Mouse (Mus musculus): ENCODE data around the gene C130050O18Rik. TPM values are rescaled to one million over a fixed set of nuclear protein-coding genes. Genes with fewer than 3 reads are reported as not detected.

Gene C130050O18Rik
- polyA plus RNA-seq, 1 experiment from 2014 or later: 0.24 TPM

DNA sequence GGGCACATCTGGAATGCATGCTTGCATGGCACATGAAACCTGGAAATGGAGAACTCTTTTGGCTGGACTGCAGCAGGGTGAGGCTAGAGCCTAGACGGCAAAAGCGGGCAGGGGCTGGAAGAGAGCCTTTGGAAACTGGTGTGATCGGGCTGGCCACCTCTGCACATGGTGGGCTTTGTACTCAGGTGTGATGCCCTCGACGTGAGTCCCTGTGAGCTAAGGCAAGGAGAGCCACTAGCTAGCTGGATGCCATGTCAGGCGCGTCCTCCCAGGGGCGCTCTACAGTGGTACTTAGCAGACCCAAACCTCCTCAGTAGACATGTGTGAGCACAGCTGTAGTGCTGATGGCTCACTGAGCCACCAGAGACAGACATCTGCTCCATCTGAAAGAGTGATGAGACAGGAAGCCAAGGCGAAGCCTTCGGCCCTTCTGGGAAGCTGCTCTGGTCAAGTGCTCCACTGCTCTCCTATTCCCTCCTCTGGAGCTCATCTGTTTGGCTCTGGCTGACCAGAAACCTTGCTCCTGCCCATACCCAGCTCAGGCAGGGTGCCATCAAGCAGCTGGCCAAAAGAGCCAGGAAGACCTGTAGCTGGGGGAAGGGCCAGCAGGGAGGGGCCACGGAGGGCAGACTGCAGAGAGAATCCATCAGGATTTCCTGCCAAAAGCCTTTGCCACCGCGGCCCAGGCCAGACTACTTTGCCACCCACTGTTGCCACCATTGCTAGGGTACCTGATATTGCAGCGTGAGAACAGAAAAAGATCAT, 2.2 kb downstream of the C130050O18Rik start:
- H3K27me3 ChIP-seq: no peaks in the 10 kb centered on the region
- ATAC-seq: no peak
- TF ChIP-seq CTCF (IDR thresholded peaks at IDR 0.05): no peak
- in situ Hi-C loops (cut with MboI; ENCODE audit: low pct_unique_long_range_greater_than_20kb): no loop called here
- no peak for DNase-seq (ENCODE audit: low read depth, low spot score)
- ChIA-PET POLR2A (no interaction called here), CTCF (interaction anchor here (0.7 to 1.2 kb wide), 3 partner anchors 10 to 76 kb away, joined by 3 read pairs; no protein-coding TSS in a partner anchor)

DNA sequence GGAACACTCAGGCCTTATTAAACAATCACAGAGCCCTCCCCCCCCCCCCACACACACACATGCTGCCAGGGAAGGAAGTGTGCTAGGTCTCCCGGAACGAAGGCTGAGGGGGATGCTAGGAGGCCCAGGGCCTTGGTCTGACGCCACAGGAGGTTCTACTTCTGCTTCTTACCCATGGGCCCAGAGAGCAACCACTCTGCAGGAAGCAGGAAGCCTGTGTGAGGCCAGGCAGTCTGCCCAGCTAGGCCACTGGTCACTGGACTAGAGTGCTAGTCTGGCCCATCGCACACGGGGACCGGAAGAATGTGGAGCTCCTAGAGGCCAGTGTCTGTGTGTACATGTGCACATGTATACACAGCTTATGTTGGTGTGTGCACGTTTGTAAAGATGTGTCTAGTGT, 3.4 kb downstream of the C130050O18Rik start:
- no peaks in the 10 kb centered on the region for H3K27me3 ChIP-seq
- no peak for ATAC-seq
- no peak for TF ChIP-seq CTCF (IDR thresholded peaks at IDR 0.05)
- DNase-seq (ENCODE audit: low read depth, low spot score): no peak
- ChIA-PET POLR2A (interaction anchor here (0.7 kb wide), 2 partner anchors 9 to 44 kb away, joined by 3 to 4 read pairs; no protein-coding TSS in a partner anchor), CTCF (interaction anchor here (1.0 to 1.9 kb wide), 5 partner anchors 8 to 19 kb away, joined by 3 to 8 read pairs (median 3); no protein-coding TSS in a partner anchor)
- in situ Hi-C loops (cut with MboI; ENCODE audit: low pct_unique_long_range_greater_than_20kb): no loop called here

DNA sequence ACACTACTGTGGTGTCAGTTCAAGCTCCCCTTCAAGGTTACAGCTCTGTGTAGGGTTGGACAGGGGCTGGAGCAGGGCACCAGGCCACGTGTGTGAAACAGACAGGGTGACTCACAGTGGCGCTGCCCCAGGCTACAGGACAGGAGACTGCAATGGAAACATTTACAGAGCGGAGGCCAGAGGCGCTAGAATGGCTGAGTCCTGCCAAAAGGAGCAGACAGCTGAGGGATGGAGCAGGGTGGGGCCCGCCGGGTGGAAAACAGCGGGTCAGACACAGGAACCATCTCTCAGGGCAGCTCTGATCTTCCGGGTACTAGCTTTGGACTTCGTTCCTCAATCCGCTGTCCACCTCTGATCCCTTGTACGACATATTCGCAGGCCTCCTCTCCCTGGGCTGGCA, 4.3 kb downstream of the C130050O18Rik start:
- no peak for TF ChIP-seq CTCF (IDR thresholded peaks at IDR 0.05)
- in situ Hi-C loops (cut with MboI; ENCODE audit: low pct_unique_long_range_greater_than_20kb): no loop called here
- no peaks in the 10 kb centered on the region for H3K27me3 ChIP-seq
- CTCF ChIA-PET: interaction anchor here (1.0 to 1.9 kb wide), 4 partner anchors 11 to 16 kb away, joined by 3 to 8 read pairs (median 4); partner anchors contain the start of gene Gper1
- ATAC-seq: peak; percentile 82
- POLR2A ChIA-PET: interaction anchor here (0.7 kb wide), 1 partner anchor 10 kb away, joined by 4 read pairs; no protein-coding TSS in a partner anchor
- DNase-seq (ENCODE audit: low read depth, low spot score): peak; percentile 91

DNA sequence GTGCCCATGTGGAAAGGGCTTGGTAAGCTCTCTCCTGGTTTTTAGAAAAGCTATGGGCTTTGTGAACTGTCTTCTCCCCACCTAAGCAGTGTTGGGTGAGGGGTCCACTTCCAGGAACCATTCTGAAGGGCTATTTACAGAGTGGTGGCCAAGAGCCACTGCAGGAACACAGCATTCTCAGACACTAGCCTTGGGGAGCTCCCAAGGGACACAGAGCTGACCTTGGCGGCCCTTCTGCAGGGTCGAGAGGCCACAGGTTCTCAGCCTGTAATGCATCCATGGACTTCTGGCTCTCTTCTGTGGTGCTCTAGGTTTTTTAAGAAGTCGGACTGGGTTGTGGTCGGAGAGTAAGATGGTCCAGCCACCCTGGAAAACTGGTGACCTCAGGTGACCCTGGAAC, 5.0 kb downstream of the C130050O18Rik start:
- H3K27me3 ChIP-seq: no peaks in the 10 kb centered on the region
- ChIA-PET CTCF (interaction anchor here (1.5 to 2.0 kb wide), 4 partner anchors 11 to 15 kb away, joined by 3 to 8 read pairs (median 5); partner anchors contain the start of gene Gper1), POLR2A (no interaction called here)
- TF ChIP-seq CTCF (IDR thresholded peaks at IDR 0.05): no peak
- DNase-seq (ENCODE audit: low read depth, low spot score) (no peak), ATAC-seq (no peak)
- in situ Hi-C loops (cut with MboI; ENCODE audit: low pct_unique_long_range_greater_than_20kb): no loop called here

DNA sequence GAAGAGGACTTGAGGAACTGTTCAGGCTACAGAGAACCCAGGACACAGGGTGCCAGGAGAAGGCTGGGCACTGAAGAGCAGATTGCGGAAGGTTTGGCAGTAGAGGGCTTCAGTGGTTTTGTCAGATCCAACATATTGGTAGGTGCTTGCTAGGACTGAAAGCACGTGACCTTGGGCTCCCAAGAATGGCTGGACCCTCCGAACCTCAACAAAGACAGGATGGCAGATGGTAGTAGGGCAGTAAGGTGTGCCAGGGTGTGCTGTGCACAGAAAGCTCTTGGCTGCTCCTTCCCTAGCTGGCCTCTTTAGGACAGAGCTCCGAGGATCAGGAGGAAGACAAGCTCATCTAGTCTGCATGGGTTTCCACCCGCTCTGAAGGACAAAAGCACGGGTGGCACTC, 6.0 kb downstream of the C130050O18Rik start:
- CTCF ChIA-PET: interaction anchor here (2.0 kb wide), 1 partner anchor 13 kb away, joined by 6 read pairs; no protein-coding TSS in a partner anchor
- H3K27me3 ChIP-seq: no peaks in the 10 kb centered on the region
- in situ Hi-C loops (cut with MboI; ENCODE audit: low pct_unique_long_range_greater_than_20kb): no loop called here
- POLR2A ChIA-PET: interaction anchor here (1.1 kb wide), 1 partner anchor 14 kb away, joined by 4 read pairs; no protein-coding TSS in a partner anchor
- TF ChIP-seq CTCF (IDR thresholded peaks at IDR 0.05): no peak
- DNase-seq (ENCODE audit: low read depth, low spot score) (no peak), ATAC-seq (no peak)

DNA sequence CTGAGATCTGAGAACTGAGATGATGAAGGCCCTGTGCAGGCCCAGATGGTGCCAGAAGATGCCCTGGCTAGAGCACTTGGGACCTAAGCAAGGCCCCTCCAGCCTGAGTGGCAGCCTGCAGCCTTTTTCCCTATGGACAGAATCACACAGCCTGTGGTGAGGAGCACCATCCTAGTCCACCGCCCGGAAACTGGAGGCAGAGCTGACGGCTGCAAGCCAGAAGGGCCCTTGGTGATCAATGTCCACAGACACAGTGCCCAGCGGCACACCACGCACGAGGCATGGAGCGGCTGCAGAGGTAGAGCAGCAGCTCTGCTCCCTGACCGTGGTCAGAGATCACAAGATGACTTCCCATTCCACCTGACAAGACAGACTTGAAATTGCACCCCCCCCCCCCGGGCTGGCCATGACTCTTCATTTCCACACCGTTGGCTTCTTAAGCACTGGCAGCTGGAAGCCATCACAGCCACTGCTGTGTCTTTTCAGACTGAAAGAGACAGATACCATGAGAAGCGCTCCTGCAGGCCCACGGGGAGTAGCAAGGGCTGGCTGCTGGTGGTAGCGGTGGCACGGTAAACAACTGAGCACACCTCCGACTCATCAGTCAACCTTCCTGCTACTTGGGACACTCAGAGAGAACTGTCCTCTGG, 6.7 kb downstream of the C130050O18Rik start:
- CTCF ChIA-PET: interaction anchor here (2.0 kb wide), 1 partner anchor 14 kb away, joined by 6 read pairs; no protein-coding TSS in a partner anchor
- in situ Hi-C loops (cut with MboI; ENCODE audit: low pct_unique_long_range_greater_than_20kb): no loop called here

DNA sequence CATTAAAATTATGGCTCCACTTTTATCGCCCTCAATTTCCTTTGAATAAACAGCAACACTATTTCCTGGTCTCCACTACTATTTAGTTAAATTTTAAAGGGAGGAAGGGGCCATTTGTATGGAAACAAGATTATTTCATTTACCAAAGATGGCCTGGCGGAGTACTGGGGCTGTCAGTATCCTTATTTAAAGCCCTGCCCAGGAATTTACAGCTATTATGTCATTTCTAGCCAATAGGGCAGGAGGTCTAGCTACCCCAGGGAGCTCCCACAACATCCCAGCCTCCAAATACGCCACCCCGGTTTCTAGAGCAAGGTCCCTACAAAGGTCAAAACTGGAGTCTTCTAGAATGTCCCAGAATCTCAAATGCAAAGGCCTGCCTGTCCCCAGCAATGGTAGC, 8.5 kb downstream of the C130050O18Rik start:
- CTCF ChIA-PET: interaction anchor here (1.3 to 1.6 kb wide), 3 partner anchors 9 to 55 kb away, joined by 3 to 4 read pairs (median 3); no protein-coding TSS in a partner anchor
- POLR2A ChIA-PET: interaction anchor here (1.2 kb wide), 1 partner anchor 9 kb away, joined by 3 read pairs; no protein-coding TSS in a partner anchor
- no peak for TF ChIP-seq CTCF (IDR thresholded peaks at IDR 0.05)
- in situ Hi-C loops (cut with MboI; ENCODE audit: low pct_unique_long_range_greater_than_20kb): no loop called here
- H3K27me3 ChIP-seq: no peaks in the 10 kb centered on the region
- no peak for ATAC-seq
- no peak for DNase-seq (ENCODE audit: low read depth, low spot score)

More for the DNA sequence above, 6.7 kb downstream of the C130050O18Rik start:
- TF ChIP-seq CTCF (IDR thresholded peaks at IDR 0.05): no peak
- no peaks in the 10 kb centered on the region for H3K27me3 ChIP-seq
- no peak for ATAC-seq
- POLR2A ChIA-PET: interaction anchor here (1.1 kb wide), 1 partner anchor 13 kb away, joined by 4 read pairs; no protein-coding TSS in a partner anchor
- no peak for DNase-seq (ENCODE audit: low read depth, low spot score)

DNA sequence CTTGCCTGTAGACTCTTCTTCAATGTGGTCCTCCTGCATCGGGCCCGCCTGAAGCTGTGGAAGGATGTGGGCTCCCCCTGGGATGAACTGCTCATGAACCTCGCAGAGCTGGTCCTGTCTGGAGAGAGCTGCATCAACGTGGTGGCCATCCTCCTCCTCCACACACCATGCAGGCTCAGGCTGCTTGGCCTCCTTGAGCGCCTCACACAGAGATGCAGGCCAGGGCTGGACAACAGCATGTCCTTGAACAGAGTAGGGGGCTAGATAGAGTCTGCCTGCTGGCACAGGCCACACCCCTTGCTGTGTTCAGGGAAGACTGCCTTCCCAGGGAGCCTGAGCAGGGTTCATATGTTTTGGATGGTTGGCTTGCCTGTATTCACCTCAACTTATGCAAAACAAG, 9.9 kb downstream of the C130050O18Rik start:
- no peak for TF ChIP-seq CTCF (IDR thresholded peaks at IDR 0.05)
- in situ Hi-C loops (cut with MboI; ENCODE audit: low pct_unique_long_range_greater_than_20kb): no loop called here
- CTCF ChIA-PET: interaction anchor here (1.6 kb wide), 1 partner anchor 47 kb away, joined by 4 read pairs; no protein-coding TSS in a partner anchor
- no peak for ATAC-seq
- no peak for DNase-seq (ENCODE audit: low read depth, low spot score)
- POLR2A ChIA-PET: no interaction called here
- no peaks in the 10 kb centered on the region for H3K27me3 ChIP-seq

DNA sequence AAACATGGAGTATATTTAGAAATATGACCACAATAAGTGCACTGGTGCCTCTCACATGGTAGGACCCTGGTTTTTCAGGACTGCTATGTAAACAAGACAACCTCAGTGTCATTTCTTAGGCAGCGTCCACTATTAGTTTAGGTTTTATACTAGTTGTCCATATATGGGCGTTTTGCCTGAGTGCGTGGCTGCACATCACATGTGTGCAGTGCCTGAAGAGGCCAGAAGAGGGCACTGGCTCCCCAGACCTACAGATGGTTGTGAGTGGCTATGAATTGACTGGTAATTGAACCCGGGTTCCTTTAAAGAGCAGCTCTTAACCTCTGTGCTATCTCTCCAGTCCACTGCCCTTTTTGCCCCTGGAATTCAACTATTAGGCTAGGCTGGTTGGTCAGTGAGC, 11.9 kb downstream of the C130050O18Rik start:
- CTCF ChIA-PET: interaction anchor here (1.3 kb wide), 1 partner anchor 9 kb away, joined by 3 read pairs; no protein-coding TSS in a partner anchor
- DNase-seq (ENCODE audit: low read depth, low spot score) (no peak), ATAC-seq (no peak)
- H3K27me3 ChIP-seq: no peaks in the 10 kb centered on the region
- no peak for TF ChIP-seq CTCF (IDR thresholded peaks at IDR 0.05)
- POLR2A ChIA-PET: no interaction called here
- in situ Hi-C loops (cut with MboI; ENCODE audit: low pct_unique_long_range_greater_than_20kb): no loop called here

DNA sequence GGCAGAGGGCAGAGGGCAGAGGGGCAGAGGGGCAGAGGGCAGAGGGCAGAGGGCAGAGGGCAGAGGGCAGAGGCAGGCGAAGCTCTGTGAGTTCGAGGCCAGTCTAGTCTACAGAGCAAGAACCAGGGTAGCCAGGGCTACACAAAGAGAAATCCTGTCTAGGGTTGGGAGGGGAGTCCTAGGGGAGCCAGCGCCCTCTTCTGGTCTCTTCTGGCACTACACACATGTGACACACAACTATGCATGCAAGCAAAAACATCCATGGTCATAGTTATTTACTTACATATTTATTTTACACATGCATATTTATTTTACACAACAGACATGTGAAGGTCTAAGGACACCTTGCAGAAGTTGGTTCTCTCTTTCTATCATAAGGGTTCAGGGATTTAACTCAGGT, 12.4 kb downstream of the C130050O18Rik start:
- CTCF ChIA-PET: interaction anchor here (1.3 kb wide), 1 partner anchor 9 kb away, joined by 3 read pairs; no protein-coding TSS in a partner anchor
- TF ChIP-seq CTCF (IDR thresholded peaks at IDR 0.05): no peak
- POLR2A ChIA-PET: no interaction called here
- in situ Hi-C loops (cut with MboI; ENCODE audit: low pct_unique_long_range_greater_than_20kb): no loop called here
- DNase-seq (ENCODE audit: low read depth, low spot score): no peak
- ATAC-seq: no peak
- H3K27me3 ChIP-seq: no peaks in the 10 kb centered on the region
